Mouse (Mus musculus) brain, adult 2 months (tissue): ENCODE measurements around the gene Ttc7b.

Experiments used
- DNase-seq: peaks from one replicate; pipeline ENCODE4 v3.0.0; 2011; ENCODE audit warnings: low read depth, low spot score

Gene Ttc7b

DNA sequence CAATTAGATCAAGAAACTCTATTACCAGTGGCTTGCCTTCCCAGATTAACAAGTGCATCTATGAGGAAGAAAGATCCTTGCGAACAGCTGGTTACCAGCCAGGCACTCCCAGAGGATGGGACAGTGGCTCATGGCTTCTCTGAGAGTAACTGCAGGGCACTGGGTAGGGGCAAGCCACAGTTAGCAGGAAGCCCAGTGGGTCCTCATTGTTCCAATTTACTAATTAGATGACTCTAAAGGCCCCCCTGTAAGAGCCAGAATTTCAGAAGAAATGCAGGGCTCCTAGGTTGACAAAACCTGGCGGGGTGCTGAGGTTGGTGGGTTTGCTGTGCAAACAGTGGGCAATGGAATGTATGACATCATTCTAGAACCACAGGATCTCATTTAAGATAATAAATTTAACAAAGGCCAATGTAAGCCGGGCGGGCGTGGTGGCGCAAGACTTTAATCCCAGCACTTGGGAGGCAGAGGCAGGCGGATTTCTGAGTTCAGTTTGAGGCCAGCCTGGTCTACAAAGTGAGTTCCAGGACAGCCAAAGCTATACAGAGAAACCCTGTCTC is 179.6 kb downstream of the Ttc7b start:
- DNase-seq = no peak

DNA sequence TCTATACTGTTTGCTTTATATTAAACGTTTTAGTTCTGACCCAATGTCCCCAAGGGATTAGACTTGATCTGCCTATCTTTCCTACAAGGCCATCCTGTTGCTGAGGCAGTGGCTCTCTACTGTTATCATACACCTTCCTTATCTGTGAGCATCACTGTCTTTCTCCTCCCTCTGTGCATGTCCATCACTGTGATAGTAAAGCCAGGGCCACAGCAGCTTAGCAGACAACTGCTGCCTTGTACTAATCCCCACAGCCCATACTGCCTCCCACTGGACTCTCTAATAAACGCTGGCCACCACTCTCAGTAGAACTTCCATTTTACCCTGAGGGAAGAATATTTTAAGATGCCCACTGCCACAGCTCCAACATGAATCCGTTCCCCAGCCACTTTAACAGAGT is 182.6 kb downstream of the Ttc7b start:
- DNase-seq = peak; percentile 83

DNA sequence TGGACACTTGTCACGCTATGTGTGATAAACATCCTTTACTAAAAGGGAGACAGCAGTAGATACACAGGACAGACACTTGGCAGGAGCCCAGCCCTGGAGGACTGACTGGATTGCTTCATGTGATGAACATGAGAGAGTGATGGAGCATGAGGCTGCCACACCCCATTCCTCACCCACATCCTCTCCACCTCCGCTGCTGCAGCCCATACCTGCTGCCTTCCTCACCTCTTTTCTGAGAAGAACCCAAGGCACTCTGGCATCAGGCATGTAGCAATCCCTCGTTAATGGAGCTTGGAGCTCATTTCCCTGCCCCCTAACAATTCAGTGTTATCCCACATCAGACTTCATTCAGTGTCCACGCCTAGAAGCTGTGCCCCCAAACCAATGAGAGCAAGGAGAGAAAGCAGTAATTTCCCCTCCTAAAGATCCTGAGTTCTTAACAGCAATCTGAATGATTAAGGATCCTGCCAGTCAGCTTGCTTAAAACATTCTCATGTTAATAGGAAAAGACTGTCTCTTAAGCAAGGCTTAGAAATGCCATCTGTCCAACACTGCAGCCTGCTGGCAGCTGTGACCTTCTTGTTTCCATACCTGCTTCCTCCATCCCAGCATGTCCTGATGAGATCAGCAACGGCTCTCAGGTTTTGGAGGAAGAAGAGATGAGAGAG is 183.1 kb downstream of the Ttc7b start:
- peak; percentile 93 for DNase-seq

DNA sequence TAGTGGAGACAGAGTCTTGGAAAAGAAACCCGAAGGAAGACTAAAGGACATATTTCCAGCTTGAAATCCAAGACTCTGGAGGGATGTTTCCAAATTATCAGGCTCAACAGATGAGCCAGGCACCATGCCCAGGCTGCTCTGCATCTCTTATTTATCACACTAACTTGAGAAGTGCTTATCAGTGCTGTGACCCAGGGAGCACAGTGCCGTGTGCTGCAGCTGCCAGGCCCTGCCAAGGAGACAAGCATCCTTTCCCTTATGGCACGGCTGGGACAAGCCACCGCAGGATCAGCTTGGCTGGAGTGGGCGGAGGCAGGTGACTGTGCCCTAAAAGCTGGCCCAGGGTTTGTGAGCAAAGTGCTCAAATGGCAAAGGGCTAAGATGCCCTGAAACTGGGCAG is 184.4 kb downstream of the Ttc7b start:
- DNase-seq = peak; percentile 77

DNA sequence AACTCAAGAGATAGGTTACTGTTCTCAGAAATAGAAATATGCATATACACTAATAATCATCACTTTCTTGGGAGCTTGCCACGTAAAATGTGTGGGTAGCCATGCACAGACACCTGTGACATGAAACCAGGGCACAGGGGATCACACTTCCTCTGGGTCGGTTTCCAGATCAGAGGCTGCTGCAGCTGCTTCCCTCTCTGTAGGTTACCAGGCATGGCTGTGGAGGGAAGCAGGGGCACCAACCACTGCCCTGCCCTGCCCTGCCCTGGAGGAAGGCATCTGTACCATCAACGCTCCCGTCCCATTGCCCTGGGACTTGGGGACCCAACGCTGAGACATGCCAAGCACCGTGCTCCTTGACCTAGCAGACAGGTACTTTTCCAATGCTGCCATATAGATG is 188.8 kb downstream of the Ttc7b start:
- no peak for DNase-seq

DNA sequence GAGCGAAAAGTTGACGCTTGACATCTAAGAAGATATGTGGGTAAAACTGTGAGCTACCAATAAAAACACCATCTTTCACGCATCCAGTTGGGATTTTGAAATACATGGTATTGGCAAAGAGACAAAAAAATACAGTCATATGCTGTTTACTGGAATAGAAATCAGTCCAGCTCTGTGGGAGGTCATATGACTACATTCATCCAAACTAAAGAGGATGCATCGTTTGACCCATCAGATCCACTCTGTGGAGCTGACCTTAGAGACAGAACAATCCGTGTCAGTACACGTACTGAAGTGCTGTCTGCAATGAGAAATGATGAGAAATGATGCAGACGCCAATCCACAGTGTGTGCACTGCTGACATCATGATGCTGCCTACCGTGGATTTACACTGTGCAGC is 190.4 kb downstream of the Ttc7b start:
- no peak for DNase-seq

DNA sequence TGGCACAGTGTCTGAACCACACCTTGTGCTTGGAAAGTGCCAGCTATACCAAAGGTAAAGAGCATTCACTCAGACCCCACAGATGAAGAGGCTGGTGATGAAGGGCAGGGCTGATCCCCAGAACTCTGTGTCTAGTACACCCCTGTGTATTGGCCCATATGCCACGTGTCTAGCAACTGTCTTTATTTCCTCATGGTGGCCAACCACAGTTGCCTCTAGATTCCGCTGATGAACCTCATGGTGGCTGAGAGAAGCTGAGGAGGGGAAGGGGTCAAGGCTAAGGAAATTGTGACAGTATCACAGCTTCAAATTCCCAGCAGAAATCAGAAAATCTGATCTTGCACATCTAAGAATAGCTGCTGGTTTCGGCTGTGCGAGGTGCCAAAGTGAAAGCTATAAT is 191.6 kb downstream of the Ttc7b start:
- DNase-seq = no peak

DNA sequence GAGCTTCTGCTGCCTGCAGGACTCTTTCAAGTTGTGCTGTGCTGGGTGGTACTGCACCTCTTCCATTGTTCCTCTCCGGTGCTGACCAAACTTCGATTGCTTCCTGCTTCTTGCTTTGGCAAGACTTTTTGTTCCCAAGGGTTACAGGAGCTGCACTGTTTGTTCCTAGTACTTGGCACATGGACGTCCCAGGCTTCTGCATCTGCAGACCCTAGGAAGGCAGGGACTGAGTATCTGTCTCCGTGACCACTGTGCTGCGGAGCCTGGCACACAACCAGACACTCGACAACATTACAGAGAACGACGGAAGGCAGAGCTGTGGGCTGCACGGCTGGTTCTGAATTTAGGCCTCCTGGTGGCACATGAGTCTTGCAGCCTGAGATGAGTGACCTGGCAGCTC is 192.1 kb downstream of the Ttc7b start:
- DNase-seq = no peak

DNA sequence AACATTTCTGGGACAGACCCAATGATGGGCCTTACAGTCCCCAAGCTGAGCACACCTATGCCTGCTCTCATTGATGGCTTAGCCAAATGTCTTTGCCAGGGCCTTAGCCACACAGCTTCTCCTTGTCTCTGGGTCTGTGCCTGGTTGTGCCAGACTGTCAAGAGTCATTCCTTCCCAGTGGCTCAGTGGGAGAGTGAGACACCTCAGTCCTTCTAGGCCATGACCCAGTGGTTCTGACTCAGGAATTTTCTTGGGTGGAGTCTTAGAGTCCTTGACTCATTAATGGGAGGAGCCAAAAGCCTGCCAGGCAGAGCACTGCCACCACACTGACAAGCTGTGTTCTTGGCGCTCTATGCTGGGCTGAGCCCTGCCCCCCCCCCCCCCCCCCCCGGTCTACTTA is 193.9 kb downstream of the Ttc7b start:
- peak; percentile 72 for DNase-seq

DNA sequence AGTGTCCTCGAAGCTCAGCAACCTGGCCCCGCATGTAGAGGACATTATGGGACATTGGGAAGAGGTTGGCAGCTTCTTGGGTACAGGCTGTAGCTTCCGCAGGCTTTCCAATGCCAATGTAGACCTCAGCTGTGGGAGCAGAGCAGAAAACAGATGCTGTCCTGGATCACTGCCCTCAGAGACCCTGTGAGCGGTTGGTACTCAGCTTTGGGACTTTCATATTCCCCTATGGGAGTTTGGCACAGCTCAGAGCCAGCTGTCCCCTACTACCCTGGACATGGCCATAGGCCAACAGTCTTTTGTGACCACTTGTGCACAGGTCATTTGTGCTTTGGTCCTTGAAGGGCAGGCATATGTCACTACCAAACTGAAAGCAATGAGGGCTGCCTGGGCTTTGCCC is 195.0 kb downstream of the Ttc7b start:
- no peak for DNase-seq

DNA sequence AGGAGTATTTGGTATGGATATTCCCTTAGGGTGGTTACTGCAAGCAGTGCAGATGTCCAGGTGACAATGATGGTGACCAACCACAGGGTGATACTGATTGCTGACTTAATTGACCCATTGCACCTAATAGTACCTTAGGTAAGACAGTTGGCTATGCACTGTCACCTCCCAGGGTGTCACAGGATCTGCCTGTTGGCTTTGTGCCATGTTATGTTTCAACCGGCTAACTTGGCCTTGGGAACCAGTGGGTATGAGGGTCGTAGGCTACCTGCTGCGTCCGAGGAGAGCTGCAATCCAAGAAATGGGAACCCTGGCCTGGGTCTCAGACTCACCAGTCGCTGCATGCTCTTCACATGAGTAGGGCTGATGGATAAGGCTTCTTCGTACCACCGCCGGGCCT is 195.4 kb downstream of the Ttc7b start:
- no peak for DNase-seq

DNA sequence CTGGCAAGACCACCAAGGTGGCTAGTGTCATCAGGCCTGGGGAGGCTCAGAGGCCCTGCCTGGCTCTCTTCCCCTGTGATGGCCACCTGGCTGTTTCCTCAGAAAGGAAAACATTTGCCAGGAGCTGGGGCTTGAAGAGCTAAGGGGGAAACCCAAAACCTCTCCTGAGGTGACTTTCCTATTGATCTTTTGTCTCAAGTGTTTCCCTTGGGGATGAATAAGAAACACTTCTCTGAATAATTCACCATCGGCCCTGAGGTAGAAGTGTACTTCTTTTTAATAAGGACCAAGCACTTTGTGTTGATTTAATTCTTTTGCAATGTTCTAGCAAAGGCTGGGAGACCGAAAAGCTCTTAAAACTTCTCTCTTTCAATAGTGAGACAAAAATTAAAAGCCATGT is 197.0 kb downstream of the Ttc7b start:
- no peak for DNase-seq

DNA sequence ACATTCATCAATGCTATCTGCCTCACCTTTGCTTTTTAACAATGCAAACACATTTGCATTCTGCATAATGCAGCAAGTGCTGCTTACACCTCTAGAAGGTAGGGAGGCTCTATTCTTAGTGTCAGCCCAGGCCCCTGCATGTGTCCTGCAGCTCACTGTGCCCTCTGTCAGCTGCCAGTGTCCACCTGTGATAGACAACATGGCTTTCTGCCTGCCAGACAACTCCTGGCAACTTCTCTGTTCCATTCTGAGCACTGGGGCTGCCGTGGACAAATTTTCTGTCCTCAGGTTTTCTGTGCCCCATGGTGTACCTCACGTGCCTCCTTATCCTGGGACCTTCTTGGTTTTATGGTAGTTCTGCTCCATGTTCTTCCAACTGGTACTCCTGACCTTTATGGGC is 198.4 kb downstream of the Ttc7b start:
- no peak for DNase-seq

DNA sequence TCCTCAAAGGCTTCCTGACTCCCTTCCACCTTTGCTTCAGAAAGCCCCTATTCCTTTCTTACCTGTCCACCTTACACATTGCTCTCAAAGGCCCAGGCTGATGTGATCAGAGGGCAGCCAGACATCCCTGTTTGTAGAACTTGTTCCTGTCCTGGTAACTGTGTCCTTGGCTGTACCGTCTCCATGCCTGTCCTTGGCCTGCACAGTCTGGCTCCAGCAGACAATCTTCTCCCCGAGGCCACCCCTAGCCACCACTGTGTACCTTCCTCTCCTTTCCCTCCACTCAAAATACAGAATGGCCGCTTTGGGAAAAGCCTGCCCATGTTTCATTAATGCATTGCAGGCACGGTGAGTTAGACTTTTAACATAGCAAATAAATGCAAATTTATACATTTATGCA is 199.1 kb downstream of the Ttc7b start:
- no peak for DNase-seq

DNA sequence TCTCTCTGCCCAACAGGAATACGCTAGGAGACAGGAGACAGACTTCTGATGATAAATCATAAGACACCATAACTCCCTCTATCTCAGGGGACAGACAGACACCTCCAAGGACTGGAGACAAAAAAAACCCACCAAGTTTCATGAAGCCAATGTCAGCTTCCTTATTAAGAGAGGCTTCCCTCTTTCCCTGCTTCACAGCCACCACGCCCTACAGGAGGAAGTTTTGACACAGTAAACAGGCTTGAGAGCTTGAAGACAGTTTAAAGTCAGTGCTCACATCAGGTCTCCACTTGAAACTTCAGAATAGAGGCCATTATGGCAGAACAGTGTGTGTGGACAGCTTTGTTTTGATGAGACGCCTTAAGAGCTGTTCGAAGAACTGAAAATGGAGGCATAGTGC is 200.9 kb downstream of the Ttc7b start:
- DNase-seq = no peak

DNA sequence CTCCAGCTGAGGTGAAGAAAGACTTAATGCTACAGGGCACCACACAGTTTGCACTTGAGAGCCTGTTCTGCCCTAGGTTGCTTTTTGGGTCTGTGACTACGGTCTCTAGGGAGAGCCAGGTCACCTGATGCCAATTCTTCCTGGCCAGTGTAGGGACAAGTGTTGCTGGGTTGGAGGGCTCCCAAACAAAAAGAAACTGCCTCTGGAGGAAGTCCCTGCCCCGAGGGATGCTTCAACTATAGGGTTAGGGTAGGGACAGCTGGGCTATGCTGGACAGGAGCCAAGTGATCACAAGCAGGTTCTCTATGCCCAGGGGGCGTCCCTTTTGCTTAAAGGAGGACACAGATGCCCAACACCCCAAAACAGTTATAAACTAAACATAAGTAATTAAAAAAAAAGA is 202.7 kb downstream of the Ttc7b start:
- DNase-seq = no peak

DNA sequence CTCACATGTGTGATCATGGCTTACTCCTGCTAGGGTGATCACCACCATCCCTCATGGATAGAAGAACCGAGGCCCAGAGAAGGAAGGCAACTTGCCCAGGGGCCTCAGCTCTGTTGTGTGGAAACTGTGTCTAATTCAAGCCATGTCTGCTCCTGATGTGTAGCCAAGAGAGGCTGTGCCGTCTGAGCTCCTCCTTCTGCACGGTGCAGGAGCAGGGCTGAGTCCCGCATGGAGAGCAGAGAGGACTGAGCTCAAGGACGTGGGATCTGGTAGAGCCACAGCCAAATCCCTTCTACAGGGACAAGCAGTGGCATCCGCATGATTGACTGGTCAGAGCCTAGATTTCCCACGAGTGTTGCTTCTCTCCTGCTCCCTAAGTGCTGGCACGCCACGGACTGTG is 204.5 kb downstream of the Ttc7b start:
- peak; percentile 84 for DNase-seq

DNA sequence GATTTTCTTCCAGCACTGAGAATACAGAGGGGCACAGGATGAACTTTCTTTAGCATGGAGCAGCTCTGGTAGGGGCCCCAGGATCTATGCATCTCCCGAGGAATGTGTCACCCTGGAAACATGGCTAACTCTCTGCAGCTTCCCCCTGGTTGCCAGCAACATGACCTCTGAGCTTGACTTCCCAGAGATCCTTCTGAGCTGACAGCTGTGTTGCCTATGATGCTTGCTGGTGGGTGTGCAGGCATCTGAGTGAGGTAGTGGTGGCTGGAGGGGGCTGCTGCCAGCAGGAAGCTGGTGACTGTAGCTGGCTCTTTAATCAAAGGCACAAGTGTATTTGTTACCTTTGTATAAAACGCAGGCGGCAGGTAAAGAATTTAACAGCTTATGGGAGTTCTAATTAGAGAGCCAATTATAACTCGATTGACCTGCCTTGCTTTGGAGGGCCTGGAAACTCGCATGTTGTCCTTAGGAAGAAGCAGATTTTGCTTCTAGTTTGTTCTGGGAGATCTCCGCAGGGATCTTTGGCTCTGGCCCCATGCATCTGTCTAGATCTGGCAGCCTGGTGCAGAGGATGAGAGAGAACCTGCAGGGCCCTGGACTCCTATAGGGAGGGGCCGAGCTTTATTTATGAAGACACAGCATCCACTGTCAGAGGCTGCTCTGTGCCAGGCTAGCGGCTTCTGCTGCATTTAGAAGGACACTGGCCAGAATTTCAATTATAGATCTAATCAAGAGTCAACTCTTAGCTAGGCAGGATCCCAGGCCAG is 205.3 kb downstream of the Ttc7b start:
- peak; percentile 89 for DNase-seq

DNA sequence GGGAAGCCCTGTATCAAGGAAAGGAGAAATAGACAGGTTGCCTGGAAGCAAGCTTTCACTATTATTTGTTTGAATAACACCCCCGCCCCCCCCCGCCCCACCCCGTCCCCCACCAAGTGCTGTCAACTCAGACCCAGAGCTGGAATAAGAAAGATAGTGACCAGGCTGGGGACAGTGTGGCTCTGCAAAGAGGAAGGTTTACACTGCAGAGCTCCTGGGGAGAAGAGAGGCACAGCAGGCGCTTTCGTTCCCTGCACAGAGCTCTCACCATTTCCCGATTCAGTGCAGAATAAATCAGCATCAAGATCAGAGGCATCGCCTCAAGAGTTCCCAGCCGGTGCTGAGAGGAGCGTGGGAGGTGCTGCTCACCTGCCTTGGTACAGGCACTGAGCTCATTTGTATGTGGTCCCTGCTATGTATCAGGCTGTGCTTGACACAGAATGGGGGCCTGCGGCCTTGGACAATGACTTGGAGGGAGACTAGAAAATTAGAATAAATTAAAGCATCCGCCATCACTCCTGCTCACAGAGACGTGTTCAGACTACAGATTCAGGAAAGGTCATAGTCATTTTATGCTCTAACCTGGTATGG is 206.7 kb downstream of the Ttc7b start:
- DNase-seq = peak; percentile 90

DNA sequence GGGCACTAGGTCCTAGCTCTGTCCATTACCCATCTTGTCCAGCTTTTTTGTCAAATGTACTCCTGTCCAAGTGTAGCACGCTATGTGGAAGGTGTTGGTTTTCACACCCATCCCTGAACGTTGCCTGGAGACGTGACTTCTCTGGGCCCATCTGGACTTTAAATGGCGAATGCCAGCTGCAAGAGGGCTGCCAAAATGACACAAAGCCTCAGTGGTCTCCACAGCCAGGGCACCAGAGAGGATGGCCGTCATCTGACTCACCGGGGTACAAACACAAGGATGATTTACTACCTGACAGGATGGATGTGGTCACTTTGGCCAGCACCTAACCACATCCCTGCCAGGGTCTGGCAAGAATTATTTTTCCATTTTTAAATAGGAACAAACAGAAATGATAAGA is 207.4 kb downstream of the Ttc7b start:
- DNase-seq = no peak

DNA sequence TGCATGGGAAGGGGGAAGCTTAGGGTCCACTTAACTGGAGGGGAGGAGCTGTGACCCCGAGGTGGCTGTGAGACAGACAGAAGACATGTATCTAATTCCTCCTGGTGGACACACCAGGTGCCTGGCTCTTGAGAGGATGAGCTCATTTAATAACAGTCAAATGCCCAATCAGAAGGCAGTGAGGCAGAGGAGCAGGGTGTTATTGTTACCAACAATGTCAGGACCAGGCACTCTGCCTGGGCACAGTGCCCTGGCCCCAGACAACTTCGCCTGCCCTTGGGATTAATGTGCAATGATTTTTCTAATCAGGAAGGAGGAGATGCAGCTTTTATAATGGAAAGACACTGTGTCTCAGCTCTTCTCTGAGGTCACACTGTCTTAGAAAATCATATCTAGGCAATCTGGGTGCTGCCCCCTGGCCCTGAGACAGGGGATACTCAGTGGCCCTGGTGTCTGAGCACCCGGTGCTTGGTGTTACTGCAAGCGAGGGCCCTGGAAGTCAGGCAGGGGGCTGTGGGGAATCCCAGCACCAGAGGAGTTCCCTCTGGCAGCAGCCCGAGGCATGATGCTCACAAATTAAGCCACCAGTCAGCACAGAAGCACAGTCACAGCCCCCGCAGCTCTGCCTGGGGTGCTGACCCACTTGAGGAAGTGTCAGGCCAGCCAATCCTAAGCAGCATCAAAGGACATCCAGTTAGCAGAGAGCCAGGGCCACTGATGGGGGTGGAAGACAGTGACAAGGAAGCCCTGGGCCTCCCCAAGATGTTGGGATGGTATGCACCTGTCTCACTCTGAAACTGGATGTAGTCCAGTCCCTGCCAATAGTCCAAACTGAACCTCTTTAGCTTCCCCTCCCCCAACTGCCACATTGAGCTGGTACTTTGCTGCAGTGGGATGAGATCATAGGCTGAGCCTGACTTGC is 209.9 kb downstream of the Ttc7b start:
- peak; percentile 89 for DNase-seq

DNA sequence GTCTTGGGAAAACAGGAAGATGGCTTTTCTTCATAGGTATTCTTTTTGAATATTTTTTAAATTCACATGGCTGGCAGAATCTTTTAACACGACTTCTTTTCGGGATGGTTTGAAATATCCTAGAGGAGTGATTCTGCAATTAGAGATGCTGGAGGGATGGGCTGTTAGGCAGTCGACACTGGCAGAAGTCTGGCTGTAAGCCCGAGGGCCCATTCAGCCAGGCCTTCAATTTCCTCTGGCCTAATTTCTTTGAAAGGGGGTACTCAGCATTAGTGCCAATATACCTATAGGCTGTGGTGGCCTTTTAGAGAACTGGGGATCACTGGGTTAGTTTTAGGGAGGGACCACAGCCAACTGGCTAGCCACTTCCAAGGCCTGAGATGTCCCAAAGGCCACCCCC is 211.4 kb downstream of the Ttc7b start:
- no peak for DNase-seq
